Mouse (Mus musculus): Measurements from ENCODE around the gene Uox. TPM values are rescaled to one million over a fixed set of nuclear protein-coding genes. Genes with fewer than 3 reads are reported as not detected.

The Uox gene
- 0.16 TPM in 1 of 2 replicates, not detected in the other for total RNA-seq (2014; rRNA removed)
- 0.14 and 0.20 TPM in 2 replicates for polyA plus RNA-seq (2015; fragmentation: Nextera tagmentation; extraction: Ambion mirVana)

- H3K27ac ChIP-seq, result no peak within 1 kb of the TSS
- 82% methylated on average over 10 of the region's 10 CpGs for WGBS
- no peak within 1 kb of the TSS for H3K9ac ChIP-seq (replicated peaks; ENCODE audit: low read length)
- no peaks in the 10 kb centered on the region for H3K9me3 ChIP-seq (ENCODE audit: low read length)
- TF ChIP-seq CTCF (IDR thresholded peaks at IDR 0.05; ENCODE audit: low read depth), result no peak
- H3K27me3 ChIP-seq (ENCODE audit: insufficient read depth, low read length), result no peaks in the 10 kb centered on the region
- H3K4me1 ChIP-seq (ENCODE audit: insufficient read depth, low read length), result no peaks in the 10 kb centered on the region
- no peak within 1 kb of the TSS for H3K4me3 ChIP-seq (ENCODE audit: low read length)
- DNase-seq (ENCODE audit: low spot score) (no peak), ATAC-seq (no peak)
- H3K4me2 ChIP-seq (ENCODE audit: low read depth, low read length), result no peak within 1 kb of the TSS
- H3K36me3 ChIP-seq (ENCODE audit: insufficient read depth, low read length), result no peaks in the 10 kb centered on the region
Observed at GRCm38 (mm10) chr3:146570148-146570782, at the start of gene Uox. Gene Uox, plus strand, starts transcription at chr3:146570426.

- 0 out of 2 replicates have a peak, but pooled peaks have one; percentile 20 for TF ChIP-seq CTCF (IDR thresholded peaks at IDR 0.05; ENCODE audit: low read depth)
- peak; percentile 95 for DNase-seq (ENCODE audit: low spot score)
- Histone ChIP-seq H3K36me3 (ENCODE audit: insufficient read depth, low read length) (peaks cover 13% of the 10 kb centered on the region; the same call in 1 of the 2 replicates), H3K9me3 (ENCODE audit: low read length) (no peaks in the 10 kb centered on the region), H3K27ac (peak within 1 kb of the TSS; percentile 97), H3K9ac (replicated peaks; ENCODE audit: low read length) (peak within 1 kb of the TSS; percentile 79), H3K4me1 (ENCODE audit: insufficient read depth, low read length) (no peaks in the 10 kb centered on the region), H3K4me3 (ENCODE audit: low read length) (peak within 1 kb of the TSS; percentile 90), H3K27me3 (ENCODE audit: insufficient read depth, low read length) (no peaks in the 10 kb centered on the region), H3K4me2 (ENCODE audit: low read depth, low read length) (peak within 1 kb of the TSS; percentile 74)
- under 1% methylated on average over 65 of the region's 82 CpGs for WGBS
- peak; percentile 97 for ATAC-seq
Observed at GRCm38 (mm10) chr3:146520798-146521651, 49.2 kb upstream of the Uox start, which contains the start of gene Rpf1. Gene Rpf1, minus strand, starts transcription at chr3:146521429.

GRCm38 (mm10) chr3:146521652-146522020, 48.6 kb upstream of the Uox start:
- peak overlapping the region; percentile 90 for H3K4me3 ChIP-seq (ENCODE audit: low read length)
- peak overlapping the region; percentile 97 for H3K27ac ChIP-seq
- ATAC-seq, result peak; percentile 6; the same call in 1 of the 2 replicates
- H3K9ac ChIP-seq (replicated peaks; ENCODE audit: low read length), result no peak overlapping the region
- no peaks in the 10 kb centered on the region for H3K4me1 ChIP-seq (ENCODE audit: insufficient read depth, low read length)
- no peak for TF ChIP-seq CTCF (IDR thresholded peaks at IDR 0.05; ENCODE audit: low read depth)
- H3K9me3 ChIP-seq (ENCODE audit: low read length), result no peaks in the 10 kb centered on the region
- peak overlapping the region; percentile 74 for H3K4me2 ChIP-seq (ENCODE audit: low read depth, low read length)
- no peak for DNase-seq (ENCODE audit: low spot score)
- no peaks in the 10 kb centered on the region for H3K27me3 ChIP-seq (ENCODE audit: insufficient read depth, low read length)
- peaks cover 13% of the 10 kb centered on the region; the same call in 1 of the 2 replicates for H3K36me3 ChIP-seq (ENCODE audit: insufficient read depth, low read length)
- WGBS, result 17% methylated on average over 8 of the region's 8 CpGs

GRCm38 (mm10) chr3:146528335-146528734, 41.9 kb upstream of the Uox start:
- Histone ChIP-seq H3K27ac (no peak overlapping the region), H3K27me3 (ENCODE audit: insufficient read depth, low read length) (no peaks in the 10 kb centered on the region), H3K4me1 (ENCODE audit: insufficient read depth, low read length) (no peaks in the 10 kb centered on the region), H3K9me3 (ENCODE audit: low read length) (no peaks in the 10 kb centered on the region), H3K9ac (replicated peaks; ENCODE audit: low read length) (no peak overlapping the region), H3K36me3 (ENCODE audit: insufficient read depth, low read length) (no peaks in the 10 kb centered on the region), H3K4me3 (ENCODE audit: low read length) (no peak overlapping the region), H3K4me2 (ENCODE audit: low read depth, low read length) (no peak overlapping the region)
- ATAC-seq (no peak), DNase-seq (ENCODE audit: low spot score) (no peak)
- WGBS, result 51% methylated on average over 2 of the region's 2 CpGs
- TF ChIP-seq CTCF (IDR thresholded peaks at IDR 0.05; ENCODE audit: low read depth), result no peak

GRCm38 (mm10) chr3:146534986-146535385, 35.2 kb upstream of the Uox start:
- DNase-seq (ENCODE audit: low spot score), result no peak
- H3K36me3 ChIP-seq (ENCODE audit: insufficient read depth, low read length), result no peaks in the 10 kb centered on the region
- no peaks in the 10 kb centered on the region for H3K4me1 ChIP-seq (ENCODE audit: insufficient read depth, low read length)
- no peaks in the 10 kb centered on the region for H3K27me3 ChIP-seq (ENCODE audit: insufficient read depth, low read length)
- H3K9me3 ChIP-seq (ENCODE audit: low read length), result no peaks in the 10 kb centered on the region
- ATAC-seq, result no peak
- H3K9ac ChIP-seq (replicated peaks; ENCODE audit: low read length), result no peak overlapping the region
- no peak overlapping the region for H3K4me3 ChIP-seq (ENCODE audit: low read length)
- no peak for TF ChIP-seq CTCF (IDR thresholded peaks at IDR 0.05; ENCODE audit: low read depth)
- no peak overlapping the region for H3K27ac ChIP-seq
- WGBS, result 57% methylated on average over 6 of the region's 6 CpGs
- H3K4me2 ChIP-seq (ENCODE audit: low read depth, low read length), result no peak overlapping the region

- DNase-seq (ENCODE audit: low spot score), result no peak
- 89% methylated on average over 4 of the region's 4 CpGs for WGBS
- Histone ChIP-seq H3K4me2 (ENCODE audit: low read depth, low read length) (no peak overlapping the region), H3K4me3 (ENCODE audit: low read length) (no peak overlapping the region), H3K36me3 (ENCODE audit: insufficient read depth, low read length) (no peaks in the 10 kb centered on the region), H3K9ac (replicated peaks; ENCODE audit: low read length) (no peak overlapping the region), H3K9me3 (ENCODE audit: low read length) (no peaks in the 10 kb centered on the region), H3K27ac (no peak overlapping the region), H3K4me1 (ENCODE audit: insufficient read depth, low read length) (no peaks in the 10 kb centered on the region), H3K27me3 (ENCODE audit: insufficient read depth, low read length) (no peaks in the 10 kb centered on the region)
- TF ChIP-seq CTCF (IDR thresholded peaks at IDR 0.05; ENCODE audit: low read depth), result no peak
- ATAC-seq, result no peak
Observed at GRCm38 (mm10) chr3:146540521-146541273, 29.5 kb upstream of the Uox start.
